Mouse (Mus musculus) heart, postnatal 0 days (tissue): Measurements from ENCODE around the gene Dgat2. TPM values are rescaled to one million over a fixed set of nuclear protein-coding genes. Genes with fewer than 3 reads are reported as not detected.

Experiments used
- ATAC-seq: fragments of 200-750 bp; cut with Nextera tagmentation; 2 replicates; pipeline ENCODE4 v1.8.0; 2017; ENCODE audit warnings: low read depth, moderate number of reproducible peaks, moderate library complexity; ENCODE audit not compliant: insufficient read depth
- DNase-seq: peaks from one replicate; pipeline ENCODE4 v3.0.0-alpha.2; 2016; ENCODE audit warnings: low spot score
- H3K27ac ChIP-seq: fragments of 300-500 bp; sonication (generic); 2 replicates; pipeline ENCODE4 v1.5.1; 2014; ENCODE audit warnings: low read depth, mild to moderate bottlenecking
- H3K27me3 ChIP-seq: fragments of 300-500 bp; sonication (generic); 2 replicates; pipeline ENCODE4 v1.6.1; 2014; ENCODE audit warnings: low read length, mixed read lengths; ENCODE audit not compliant: control insufficient read depth, insufficient read depth
- H3K36me3 ChIP-seq: fragments of 300-500 bp; sonication (generic); replicated peaks from 2 replicates; pipeline ENCODE4 v1.6.1; 2014; ENCODE audit warnings: low read length, mixed read lengths; ENCODE audit not compliant: control insufficient read depth, insufficient read depth
- H3K4me1 ChIP-seq: fragments of 300-500 bp; sonication (generic); 2 replicates; pipeline ENCODE4 v1.6.1; 2014; ENCODE audit warnings: antibody characterized with exemption; ENCODE audit not compliant: control insufficient read depth, insufficient read depth
- H3K4me2 ChIP-seq: fragments of 300-500 bp; sonication (generic); 2 replicates; pipeline ENCODE4 v1.6.1; 2014; ENCODE audit warnings: low read depth, mild to moderate bottlenecking, low read length, moderate library complexity
- H3K4me3 ChIP-seq: fragments of 300-500 bp; sonication (generic); 2 replicates; pipeline ENCODE4 v1.5.1; 2014; ENCODE audit warnings: low read depth, low read length
- H3K9ac ChIP-seq: fragments of 300-500 bp; sonication (generic); replicated peaks from 2 replicates; pipeline ENCODE4 v1.6.1; 2014; ENCODE audit warnings: low read depth, low read length, mixed read lengths
- H3K9me3 ChIP-seq: fragments of 300-500 bp; sonication (generic); replicated peaks from 2 replicates; pipeline ENCODE4 v1.6.1; 2016; ENCODE audit warnings: low read length; ENCODE audit not compliant: control insufficient read depth
- CTCF ChIP-seq: IDR thresholded peaks from 2 replicates; pipeline ENCODE4 v1.5.1; 2016; ENCODE audit warnings: antibody characterized with exemption, control low read depth, low read depth
- EP300 ChIP-seq: IDR thresholded peaks from 2 replicates; pipeline ENCODE4 v1.6.1; 2016; ENCODE audit warnings: antibody characterized with exemption, low read depth
- whole genome bisulfite sequencing: fragments of 180-500 bp; shearing (Covaris S2); extraction: QIAGEN DNeasy Blood & Tissue Kit; methylation state at CpG from one replicate; pipeline ENCODE4 v1.1.7; 2014; 5-methylcytosine and 5-hydroxymethylcytosine counted together
- polyA plus RNA-seq: library from polyadenylated mRNA; unstranded; fragments of >200 nt; fragmentation: Nextera tagmentation; extraction: Ambion mirVana; gene quantifications from 2 replicates; pipeline ENCODE4 v1.2.1, GENCODE M21; 2015
- total RNA-seq: library from RNA; depleted of rRNA; stranded (reverse); fragments of >200 nt; gene quantifications from 2 replicates; pipeline ENCODE4 v1.2.3, GENCODE M21; 2014; ENCODE audit warnings: low replicate concordance

Gene Dgat2
- total and polyA plus RNA-seq, 2 experiments from 2014 or later = 114 to 115 TPM

GRCm38 (mm10) chr7:99139841-99140491, 42.6 kb downstream of the Dgat2 start:
- no peaks in the 10 kb centered on the region for H3K9me3 ChIP-seq
- 0% methylated on average over 13 of the region's 13 CpGs for WGBS
- TF ChIP-seq CTCF = no peak
- no peak for TF ChIP-seq EP300
- H3K36me3 ChIP-seq = no peaks in the 10 kb centered on the region
- ATAC-seq (no peak), DNase-seq (no peak)
- H3K27ac ChIP-seq = peak overlapping the region; percentile 98
- peaks cover 15% of the 10 kb centered on the region for H3K4me1 ChIP-seq
- H3K4me2 ChIP-seq = peak overlapping the region; percentile 80
- H3K9ac ChIP-seq = peak overlapping the region; percentile 95
- no peaks in the 10 kb centered on the region for H3K27me3 ChIP-seq
- peak overlapping the region; percentile 100 for H3K4me3 ChIP-seq

DNA sequence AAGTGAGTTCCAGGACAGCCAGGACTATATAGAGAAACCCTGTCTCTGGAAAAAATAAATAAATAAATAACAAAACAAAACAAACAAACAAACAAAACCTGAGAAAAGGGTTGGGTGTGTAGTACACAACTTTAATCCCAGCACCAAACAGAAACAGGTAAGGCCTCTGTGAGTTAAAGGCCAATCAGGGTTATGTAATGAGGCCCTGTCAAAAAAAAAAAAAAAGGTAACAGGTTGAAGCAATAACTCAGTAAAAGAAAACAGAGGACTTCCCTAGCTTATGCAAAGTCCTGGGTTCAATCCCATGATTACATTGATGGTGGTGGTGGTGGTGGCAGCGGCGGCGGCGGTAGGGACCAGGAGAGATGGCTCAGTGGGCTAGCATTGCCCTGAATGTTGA, 45.0 kb downstream of the Dgat2 start:
- no peaks in the 10 kb centered on the region for H3K9me3 ChIP-seq
- ATAC-seq (no peak), DNase-seq (no peak)
- H3K4me2 ChIP-seq = no peak overlapping the region
- no peak overlapping the region for H3K27ac ChIP-seq
- 97% methylated on average over 4 of the region's 4 CpGs for WGBS
- H3K27me3 ChIP-seq = no peaks in the 10 kb centered on the region
- H3K9ac ChIP-seq = no peak overlapping the region
- no peaks in the 10 kb centered on the region for H3K36me3 ChIP-seq
- peaks cover 15% of the 10 kb centered on the region for H3K4me1 ChIP-seq
- H3K4me3 ChIP-seq = no peak overlapping the region
- TF ChIP-seq CTCF = no peak
- TF ChIP-seq EP300 = no peak

DNA sequence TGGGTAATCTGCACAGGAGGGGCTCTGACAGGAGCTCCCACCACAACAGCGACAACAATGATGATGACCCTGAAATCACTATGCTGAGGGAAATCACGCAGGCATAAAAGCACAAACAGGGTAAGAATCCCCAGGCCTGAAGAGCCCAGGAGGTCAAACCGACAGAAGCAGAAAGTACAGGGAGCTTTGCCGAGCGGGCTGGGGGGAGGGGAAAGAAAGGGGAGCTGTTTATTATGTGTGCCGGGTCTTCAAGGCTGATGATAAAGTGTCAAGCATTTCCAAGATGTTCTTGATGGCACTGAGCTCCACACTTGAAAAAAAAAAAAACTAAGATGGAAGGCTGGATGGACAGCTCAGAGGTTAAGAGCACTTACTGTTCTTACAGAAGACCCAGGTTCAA, 45.7 kb downstream of the Dgat2 start:
- peaks cover 18% of the 10 kb centered on the region for H3K4me1 ChIP-seq
- H3K27ac ChIP-seq = no peak overlapping the region
- TF ChIP-seq CTCF = no peak
- no peak for TF ChIP-seq EP300
- H3K36me3 ChIP-seq = no peaks in the 10 kb centered on the region
- no peaks in the 10 kb centered on the region for H3K9me3 ChIP-seq
- H3K4me2 ChIP-seq = no peak overlapping the region
- WGBS = 64% methylated on average over 6 of the region's 6 CpGs
- ATAC-seq (no peak), DNase-seq (no peak)
- no peaks in the 10 kb centered on the region for H3K27me3 ChIP-seq
- no peak overlapping the region for H3K4me3 ChIP-seq
- no peak overlapping the region for H3K9ac ChIP-seq

GRCm38 (mm10) chr7:99133811-99134402, 48.6 kb downstream of the Dgat2 start:
- peak overlapping the region; percentile 40; the same call in 1 of the 2 replicates for H3K4me2 ChIP-seq
- ATAC-seq = no peak
- TF ChIP-seq EP300 (no peak), CTCF (no peak)

GRCm38 (mm10) chr7:99132597-99132996, 49.9 kb downstream of the Dgat2 start:
- TF ChIP-seq CTCF (no peak), EP300 (no peak)
- DNase-seq (no peak), ATAC-seq (no peak)
- Histone ChIP-seq H3K27ac (peak overlapping the region; percentile 79), H3K9me3 (no peaks in the 10 kb centered on the region), H3K9ac (no peak overlapping the region), H3K4me1 (peaks cover 13% of the 10 kb centered on the region), H3K27me3 (no peaks in the 10 kb centered on the region), H3K4me3 (no peak overlapping the region), H3K36me3 (no peaks in the 10 kb centered on the region), H3K4me2 (peak overlapping the region; percentile 43)
- 67% methylated on average over 9 of the region's 9 CpGs for WGBS

More at GRCm38 (mm10) chr7:99133811-99134402, 48.6 kb downstream of the Dgat2 start:
- DNase-seq = no peak
- H3K27me3 ChIP-seq = no peaks in the 10 kb centered on the region
- WGBS = 76% methylated on average over 8 of the region's 8 CpGs
- peak overlapping the region; percentile 66 for H3K27ac ChIP-seq
- no peaks in the 10 kb centered on the region for H3K36me3 ChIP-seq
- no peak overlapping the region for H3K9ac ChIP-seq
- peaks cover 9% of the 10 kb centered on the region; the same call in 1 of the 2 replicates for H3K4me1 ChIP-seq
- H3K9me3 ChIP-seq = no peaks in the 10 kb centered on the region
- H3K4me3 ChIP-seq = no peak overlapping the region
